Mouse (Mus musculus) thymus, adult 2 months (tissue): ENCODE measurements around the gene Clk2.

Experiments used
- CTCF ChIP-seq: fragments of 200-500 bp; IDR thresholded peaks from 2 replicates; pipeline ENCODE4 v1.5.1; 2012; ENCODE audit warnings: mild to moderate bottlenecking, control low read depth, low read length, moderate library complexity, borderline replicate concordance; ENCODE audit not compliant: control insufficient read depth, poor library complexity, insufficient read depth; ENCODE audit errors: extremely low read depth
- POLR2A ChIP-seq: fragments of 200-500 bp; IDR thresholded peaks from 2 replicates; pipeline ENCODE4 v1.6.1; 2012; ENCODE audit warnings: mild to moderate bottlenecking, low read length, control low read depth, moderate library complexity; ENCODE audit not compliant: control insufficient read depth, poor library complexity, insufficient read depth; ENCODE audit errors: extremely low read depth

- TF ChIP-seq CTCF (no peak), POLR2A (no peak)
Observed at GRCm38 (mm10) chr3:89225321-89225815, 60.8 kb downstream of the Clk2 start.
